Mouse (Mus musculus): Measurements from ENCODE around the gene Flt4.

GRCm38 (mm10) chr11:49658791-49659469, 49.9 kb downstream of the Flt4 start:
- TF ChIP-seq CTCF (IDR thresholded peaks at IDR 0.05; ENCODE audit: low read depth, low read length) (no peak), TAL1 (conservative IDR thresholded peaks at IDR 0.05; ENCODE audit: low read depth, low read length) (no peak), GATA1 (IDR thresholded peaks at IDR 0.05; ENCODE audit: borderline replicate concordance, low read length) (no peak), POLR2AphosphoS5 (IDR thresholded peaks at IDR 0.05; ENCODE audit: insufficient replicate concordance, low read depth, low read length) (no peak)

Data from G1E (cell line).